Mouse (Mus musculus): ENCODE measurements around the gene Chrna1.

DNA sequence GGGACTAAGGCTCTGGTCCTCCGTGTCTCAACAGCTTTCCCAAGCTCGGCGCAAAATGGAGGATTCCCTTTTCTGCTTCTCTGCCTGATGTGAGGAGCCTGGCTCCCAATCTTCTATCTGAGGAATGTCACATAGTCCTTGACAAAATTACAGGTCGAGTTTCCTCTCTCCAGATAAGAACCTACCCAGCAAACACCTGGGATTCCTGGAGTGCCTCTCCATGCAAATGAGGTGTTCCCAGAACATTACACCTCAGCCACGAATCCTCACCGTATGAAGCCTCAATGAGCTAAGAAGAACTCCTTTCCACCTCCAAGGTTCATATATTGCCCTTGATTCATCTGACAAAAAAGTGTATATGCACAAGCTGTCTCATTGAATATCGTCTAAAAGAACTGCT is 19.7 kb downstream of the Chrna1 start:
- no peak for TF ChIP-seq CTCF (IDR thresholded peaks at IDR 0.05; ENCODE audit: low read depth)
- TF ChIP-seq EP300 (IDR thresholded peaks at IDR 0.05; ENCODE audit: low read depth): no peak
